Mouse (Mus musculus) urinary bladder, adult 18-20 months (tissue): ENCODE measurements around the gene Fam92b.

Experiments
- DNase-seq, 2 experiments: peaks; one replicate each; pipeline ENCODE4 v3.0.0; 2022; ENCODE audit warnings: low spot score in 2 of 2, mixed read lengths in 2 of 2

Gene Fam92b

GRCm38 (mm10) chr8:120152636-120153035 lies 24.6 kb downstream of the Fam92b start:
- no peak for DNase-seq

GRCm38 (mm10) chr8:120151151-120151550 lies 26.1 kb downstream of the Fam92b start:
- DNase-seq: no peak

DNA sequence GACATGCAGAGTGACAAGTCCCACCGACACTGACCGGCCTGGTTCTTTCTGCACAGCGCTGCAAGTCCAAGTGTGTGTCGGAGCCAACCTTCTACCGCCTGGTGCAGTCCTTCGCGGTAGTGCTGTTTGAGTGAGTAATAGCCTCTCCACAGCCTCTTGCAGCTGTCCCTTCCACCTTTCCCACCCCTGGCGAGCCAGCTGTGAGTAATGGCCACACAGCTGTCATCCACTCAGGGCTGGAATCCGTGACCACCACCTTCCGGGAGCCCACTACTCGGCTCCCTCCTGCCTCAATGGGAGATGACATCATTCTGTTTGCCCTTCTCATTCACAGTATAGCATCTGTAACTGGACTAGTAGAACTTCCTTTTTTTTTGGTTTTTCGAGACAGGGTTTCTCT lies 27.2 kb downstream of the Fam92b start:
- DNase-seq: no peak

DNA sequence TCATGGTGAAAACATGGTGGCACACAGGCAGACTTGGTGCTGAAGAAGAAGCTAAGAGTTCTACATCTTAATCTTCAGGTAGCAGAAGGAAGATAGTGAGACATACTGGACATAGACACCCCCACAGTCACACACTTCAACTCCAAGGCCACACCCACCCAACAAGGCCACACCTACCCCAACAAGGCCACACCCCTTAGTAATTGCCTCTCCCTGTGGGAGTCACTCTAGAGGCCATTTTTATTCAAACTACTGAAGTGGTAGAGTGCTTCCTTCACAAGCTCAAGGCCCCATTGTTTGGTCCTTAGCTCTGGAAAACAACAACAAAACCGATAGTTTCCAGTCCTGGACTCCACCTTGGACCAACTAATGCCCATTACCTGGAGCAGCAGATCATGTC lies 31.2 kb downstream of the Fam92b start:
- DNase-seq: no peak

GRCm38 (mm10) chr8:120144652-120145301 lies 32.5 kb downstream of the Fam92b start:
- no peak for DNase-seq

- DNase-seq: no peak
Observed at GRCm38 (mm10) chr8:120143911-120144651, 33.2 kb downstream of the Fam92b start.

DNA sequence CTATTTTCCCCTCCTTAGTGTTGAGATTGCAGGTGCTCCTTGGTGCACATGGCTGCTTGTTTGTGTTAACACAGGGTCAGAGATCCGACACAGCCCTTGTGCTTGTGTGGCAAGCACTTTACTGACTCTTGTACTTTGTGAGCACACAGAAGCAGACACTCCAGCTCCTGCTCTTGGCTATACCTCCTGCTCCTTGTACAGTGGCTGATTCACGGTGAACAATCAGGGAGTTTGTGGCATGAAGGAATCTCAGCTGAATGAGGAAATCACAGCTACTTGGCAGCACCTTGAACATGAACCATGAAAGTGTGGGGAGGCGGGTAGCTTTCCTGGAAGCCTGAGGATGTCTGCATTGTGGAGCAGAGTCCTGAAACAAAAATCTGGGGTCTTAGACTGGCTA lies 36.5 kb downstream of the Fam92b start:
- DNase-seq: no peak

GRCm38 (mm10) chr8:120138958-120139357 lies 38.3 kb downstream of the Fam92b start:
- no peak for DNase-seq

DNA sequence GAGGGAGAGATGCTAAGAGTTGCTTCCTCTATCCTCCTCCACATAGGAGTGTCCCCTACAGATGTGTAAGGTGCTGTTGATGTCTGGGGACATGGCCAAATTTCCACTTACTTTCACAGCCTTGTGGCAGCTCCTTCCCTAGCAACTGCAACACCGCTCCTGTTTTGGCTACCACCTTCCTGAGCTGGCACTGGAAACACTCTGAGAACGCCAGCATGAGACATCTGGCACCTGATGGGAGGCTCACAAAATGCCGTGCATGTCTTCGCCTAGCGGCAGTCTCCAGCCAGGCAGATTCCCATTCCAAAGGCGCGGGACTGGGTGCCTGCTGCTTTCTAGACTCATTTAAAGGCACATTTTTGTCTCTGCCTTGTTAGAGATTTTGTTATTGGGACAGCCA lies 40.6 kb downstream of the Fam92b start:
- DNase-seq: no peak

DNA sequence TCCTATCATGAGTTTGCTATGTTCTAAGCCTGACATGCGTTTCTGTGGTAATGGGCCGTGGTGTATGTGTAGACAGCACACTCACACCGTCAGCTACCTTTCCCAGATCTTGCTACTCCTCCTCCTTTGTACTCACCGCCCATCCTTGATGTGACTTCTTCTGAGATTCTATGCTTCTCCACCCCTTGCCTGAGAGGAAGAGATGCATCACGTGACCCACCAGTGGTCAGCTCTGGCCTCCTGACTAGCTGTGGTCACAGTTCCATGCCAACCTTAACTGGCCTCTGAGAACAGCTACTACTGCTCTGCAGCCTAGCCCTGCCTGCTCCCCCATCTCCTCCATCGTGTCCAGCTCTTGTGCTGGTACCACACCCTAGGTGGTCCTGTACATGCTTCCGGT lies 41.6 kb downstream of the Fam92b start:
- no peak for DNase-seq

DNA sequence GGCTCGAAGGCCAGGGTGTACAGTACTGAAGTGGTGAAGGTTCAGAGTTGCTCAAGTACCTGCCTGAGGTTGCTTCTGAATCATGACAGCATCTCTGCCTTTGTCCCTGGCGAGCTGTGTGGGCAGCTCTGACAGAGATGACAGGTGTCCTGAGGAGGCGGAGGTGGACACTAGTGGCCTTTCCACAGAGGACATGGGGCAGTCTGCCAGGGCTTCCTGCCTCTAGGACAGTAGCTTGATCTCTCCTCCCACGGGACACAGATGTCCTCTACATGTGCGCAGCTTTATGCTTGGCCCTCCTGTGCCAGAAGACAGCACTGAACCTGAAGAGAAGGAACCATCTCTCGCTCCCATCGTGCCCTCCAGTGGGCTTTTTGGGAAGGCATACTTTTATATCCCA lies 44.1 kb downstream of the Fam92b start:
- no peak for DNase-seq

DNA sequence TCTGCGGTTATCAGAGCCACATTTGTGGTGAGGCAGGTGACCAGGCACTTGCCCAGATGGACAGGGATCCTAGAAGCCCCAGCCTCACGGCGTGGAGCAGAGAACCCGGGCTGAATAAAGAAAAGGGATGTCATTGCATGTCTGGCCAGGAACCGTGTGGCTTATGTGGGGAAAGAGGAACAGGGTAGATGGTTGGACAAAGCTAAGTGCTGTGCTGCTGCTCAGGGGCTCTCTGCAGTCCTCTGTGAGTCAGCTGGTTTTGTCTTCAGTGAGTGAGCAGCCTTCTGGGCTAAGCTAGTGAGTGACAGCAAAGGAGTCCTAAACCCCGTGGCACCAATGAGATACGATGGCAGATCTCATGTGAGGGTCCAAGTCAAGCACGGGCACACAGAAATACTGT lies 46.1 kb downstream of the Fam92b start:
- no peak for DNase-seq

DNA sequence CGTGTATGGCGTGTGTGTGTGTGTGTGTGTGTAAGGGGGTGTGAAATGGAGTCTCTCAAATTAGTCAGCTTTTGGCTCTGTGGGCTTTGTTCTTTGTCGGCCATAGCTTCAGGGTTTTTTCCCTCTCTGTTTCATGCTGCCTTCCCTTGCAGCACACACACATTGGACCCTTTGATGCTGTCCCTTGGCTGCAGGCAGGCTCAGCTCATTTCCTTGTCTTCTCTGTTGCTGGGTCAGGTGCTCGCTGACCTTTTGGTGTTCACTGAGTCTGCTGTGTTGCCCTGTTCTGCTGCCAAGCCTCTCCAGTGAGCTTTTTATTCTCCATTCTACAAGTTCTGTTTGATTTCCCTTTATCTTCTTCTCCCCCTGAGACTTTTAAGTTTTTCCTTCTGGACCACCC lies 47.7 kb downstream of the Fam92b start:
- DNase-seq: no peak

- DNase-seq: no peak
Observed at GRCm38 (mm10) chr8:120126357-120127161, 50.7 kb downstream of the Fam92b start.

GRCm38 (mm10) chr8:120124836-120125389 lies 52.4 kb downstream of the Fam92b start:
- no peak for DNase-seq

DNA sequence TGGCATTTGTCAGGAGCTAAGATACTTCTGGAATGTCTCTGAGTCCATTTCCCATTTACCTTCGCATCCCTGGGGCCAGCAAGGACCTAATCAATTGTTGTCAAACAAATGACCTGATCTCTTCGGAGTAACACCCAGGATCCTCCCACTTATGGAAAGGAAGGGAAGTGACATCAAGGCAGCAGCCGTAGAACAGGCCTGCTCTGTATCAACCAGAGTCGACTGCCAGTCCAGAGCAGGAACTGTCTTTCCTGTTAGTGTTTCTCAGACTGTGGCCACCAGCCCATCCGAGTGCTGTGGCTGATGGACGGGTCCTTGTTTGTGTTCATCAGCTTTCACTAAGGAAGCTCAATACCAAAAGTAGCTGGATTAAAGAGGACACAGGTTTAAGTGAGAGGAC lies 53.0 kb downstream of the Fam92b start:
- no peak for DNase-seq

- DNase-seq: no peak
Observed at GRCm38 (mm10) chr8:120120951-120121350, 56.3 kb downstream of the Fam92b start.

DNA sequence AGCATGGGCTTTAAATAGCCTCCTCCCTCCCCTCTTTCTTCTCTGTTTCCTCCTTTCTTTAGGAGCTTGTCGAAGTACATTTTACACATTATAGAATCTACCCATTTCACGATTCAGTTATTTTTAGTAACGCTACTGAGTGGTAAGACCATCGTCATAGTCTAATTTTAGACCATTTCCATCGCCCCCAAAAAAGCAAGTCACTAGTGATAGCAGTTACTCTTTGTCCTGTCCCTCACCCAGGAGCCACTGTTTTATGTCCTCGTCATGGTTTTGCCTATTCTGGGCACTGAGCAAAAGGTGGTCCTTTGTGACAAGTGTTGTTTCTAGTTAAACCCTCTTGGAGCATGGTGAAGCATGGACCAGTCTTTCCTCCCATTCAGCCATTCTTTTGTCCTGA lies 57.3 kb downstream of the Fam92b start:
- DNase-seq: no peak

DNA sequence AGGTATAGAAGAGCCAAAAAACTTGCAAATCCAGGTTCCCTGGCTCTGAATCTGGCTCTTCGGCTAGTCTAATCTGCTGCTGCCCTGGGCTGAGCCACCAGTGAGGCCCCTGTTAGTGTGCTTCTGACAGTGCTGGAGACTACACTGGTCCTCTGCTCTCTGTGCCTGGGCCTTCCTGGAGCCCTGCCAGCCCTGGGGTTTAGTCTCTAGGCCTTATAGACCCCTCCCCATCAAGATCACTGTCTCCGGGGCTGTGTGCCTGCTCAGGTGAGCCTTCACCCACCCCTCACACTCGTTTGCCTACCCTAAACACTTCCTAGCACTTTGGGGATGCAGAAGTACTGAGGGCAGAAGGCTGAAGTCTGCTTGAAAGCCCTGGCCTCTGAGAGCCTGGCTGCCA lies 57.8 kb downstream of the Fam92b start:
- DNase-seq: no peak

DNA sequence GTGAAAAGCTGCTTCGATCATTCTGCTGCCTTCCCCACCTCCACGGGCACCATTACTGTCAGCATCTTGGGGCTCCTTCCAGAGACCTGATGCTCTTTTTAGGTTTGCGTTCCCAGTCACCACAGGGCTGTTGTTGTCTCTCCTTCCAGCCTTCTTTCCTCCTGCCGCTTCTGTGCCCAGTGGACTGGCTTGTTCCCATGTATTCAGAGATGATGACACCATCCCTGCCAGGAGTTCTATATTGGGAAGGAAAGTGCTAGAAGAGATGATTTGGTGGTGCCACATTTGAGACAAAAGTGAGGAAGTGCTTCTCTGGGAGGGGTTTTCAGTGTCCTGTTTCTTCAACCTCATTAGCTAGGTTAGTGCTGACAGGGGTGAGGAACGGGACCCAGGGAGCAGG lies 58.4 kb downstream of the Fam92b start:
- DNase-seq: no peak

- DNase-seq: no peak
Observed at GRCm38 (mm10) chr8:120118162-120118561, 59.1 kb downstream of the Fam92b start.

GRCm38 (mm10) chr8:120116600-120116999 lies 60.7 kb downstream of the Fam92b start:
- no peak for DNase-seq
